Mouse (Mus musculus) cerebellum, adult 2 months (tissue): ENCODE data around the gene Vpreb1.

Source experiments
- CTCF ChIP-seq: fragments of 200-500 bp; IDR thresholded peaks from 2 replicates; pipeline ENCODE4 v1.5.1; 2011; ENCODE audit warnings: low read depth, mild to moderate bottlenecking, control low read depth, low read length, moderate library complexity, borderline replicate concordance; ENCODE audit not compliant: insufficient read depth
- POLR2A ChIP-seq: fragments of 200-500 bp; IDR thresholded peaks from 2 replicates; pipeline ENCODE4 v1.6.1; 2011; ENCODE audit warnings: low read length, control low read depth, borderline replicate concordance; ENCODE audit not compliant: insufficient read depth

GRCm38 (mm10) chr16:16870241-16870616 is 414 bp downstream of the Vpreb1 start:
- no peak for TF ChIP-seq CTCF
- no peak for TF ChIP-seq POLR2A
